Mouse (Mus musculus): ENCODE measurements around the gene Olfr523.
"Not testable (repeated sequence)": the region's sequence is repeated elsewhere in the genome, so short reads cannot be mapped to it uniquely, and the experiment has no call there.

Olfr523 gene

GRCm38 (mm10) chr7:140172936-140173335 lies at the start of gene Olfr523:
Olfr523 (plus strand) TSS chr7:140173217.
- no peak for DNase-seq (ENCODE audit: low spot score)

GRCm38 (mm10) chr7:140124382-140124781 lies 48.6 kb upstream of the Olfr523 start:
- DNase-seq (ENCODE audit: low spot score): no peak

- peak; percentile 90 for DNase-seq (ENCODE audit: low spot score)
Measured at GRCm38 (mm10) chr7:140125278-140126021, 47.6 kb upstream of the Olfr523 start.

GRCm38 (mm10) chr7:140126022-140126350 lies 47.0 kb upstream of the Olfr523 start:
- no peak for DNase-seq (ENCODE audit: low spot score)

GRCm38 (mm10) chr7:140126934-140127333 lies 46.1 kb upstream of the Olfr523 start:
- no peak for DNase-seq (ENCODE audit: low spot score)

- DNase-seq (ENCODE audit: low spot score): no peak
Measured at GRCm38 (mm10) chr7:140127911-140128310, 45.1 kb upstream of the Olfr523 start.

GRCm38 (mm10) chr7:140132184-140132583 lies 40.8 kb upstream of the Olfr523 start:
- not testable (repeated sequence) for DNase-seq (ENCODE audit: low spot score)

GRCm38 (mm10) chr7:140134033-140134432 lies 39.0 kb upstream of the Olfr523 start:
- not testable (repeated sequence) for DNase-seq (ENCODE audit: low spot score)

GRCm38 (mm10) chr7:140135106-140135770 lies 37.8 kb upstream of the Olfr523 start:
- DNase-seq (ENCODE audit: low spot score): no peak

- DNase-seq (ENCODE audit: low spot score): peak; percentile 96
Measured at GRCm38 (mm10) chr7:140137135-140138020, 35.6 kb upstream of the Olfr523 start, which contains the start of gene Mtg1. Mtg1 (plus strand) TSS chr7:140137564.

GRCm38 (mm10) chr7:140138021-140138310 lies 35.1 kb upstream of the Olfr523 start:
- no peak for DNase-seq (ENCODE audit: low spot score)

- peak; percentile 84 for DNase-seq (ENCODE audit: low spot score)
Measured at GRCm38 (mm10) chr7:140141350-140141749, 31.7 kb upstream of the Olfr523 start.

GRCm38 (mm10) chr7:140144550-140144949 lies 28.5 kb upstream of the Olfr523 start:
- no peak for DNase-seq (ENCODE audit: low spot score)

GRCm38 (mm10) chr7:140153383-140153782 lies 19.6 kb upstream of the Olfr523 start:
- peak; percentile 34 for DNase-seq (ENCODE audit: low spot score)

- DNase-seq (ENCODE audit: low spot score): no peak
Measured at GRCm38 (mm10) chr7:140153829-140154217, 19.2 kb upstream of the Olfr523 start.

GRCm38 (mm10) chr7:140154218-140154927 lies 18.6 kb upstream of the Olfr523 start, which contains the start of gene Sprn:
Sprn (minus strand) TSS chr7:140154877.
- peak; percentile 10 for DNase-seq (ENCODE audit: low spot score)

GRCm38 (mm10) chr7:140160363-140160762 lies 12.7 kb upstream of the Olfr523 start:
- no peak for DNase-seq (ENCODE audit: low spot score)

- DNase-seq (ENCODE audit: low spot score): no peak
Measured at GRCm38 (mm10) chr7:140164664-140165063, 8.4 kb upstream of the Olfr523 start, which contains the start of gene Olfr522. Olfr522 (minus strand) TSS chr7:140164764.

GRCm38 (mm10) chr7:140167950-140168349 lies 5.1 kb upstream of the Olfr523 start:
- no peak for DNase-seq (ENCODE audit: low spot score)

GRCm38 (mm10) chr7:140169386-140169785 lies 3.6 kb upstream of the Olfr523 start:
- DNase-seq (ENCODE audit: low spot score): no peak

- DNase-seq (ENCODE audit: low spot score): no peak
Measured at GRCm38 (mm10) chr7:140170863-140171262, 2.2 kb upstream of the Olfr523 start.

- DNase-seq (ENCODE audit: low spot score): no peak
Measured at GRCm38 (mm10) chr7:140179176-140179575, 6.2 kb downstream of the Olfr523 start.
